ENCODE assay signal across 11 mouse cellular contexts in the genomic region with DNA sequence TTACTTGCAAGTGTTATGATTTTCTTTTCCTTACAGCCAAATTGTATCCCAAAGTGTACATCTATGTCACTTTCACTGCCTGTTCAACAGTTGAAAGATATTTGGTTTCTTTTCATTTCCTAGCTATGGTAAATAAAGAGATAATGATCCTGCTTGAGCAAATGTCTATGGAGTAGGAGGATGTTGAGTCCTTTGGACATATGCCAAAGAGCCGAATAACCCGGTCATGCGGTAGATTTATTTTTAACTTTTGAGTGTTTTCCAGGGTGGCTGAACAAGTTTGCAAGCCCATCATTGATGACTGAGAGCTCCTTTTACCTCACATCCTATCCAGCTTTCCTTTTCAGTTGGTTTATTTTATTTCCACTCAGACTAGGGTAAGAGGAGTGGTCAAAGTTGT.
"Had no signal": no experiment of that assay in that cellular context is flagged by ENCODE, and none has a peak within 500 bp of the region (broad histone marks: within the 10 kb centered on the region; RNA-seq: fewer than 3 reads in every experiment).

No protein-coding gene starts in this region.

- H3K4me1 ChIP-seq: limb, embryonic 10.5 days; liver, embryonic 15.5 days; midbrain, embryonic 13.5 days had no signal

- H3K9ac ChIP-seq: liver, embryonic 15.5 days; midbrain, embryonic 13.5 days had no signal

- H3K4me2 ChIP-seq: liver, embryonic 11.5 days; liver, embryonic 15.5 days; midbrain, embryonic 13.5 days had no signal

- H3K27me3 ChIP-seq: liver, embryonic 15.5 days; midbrain, embryonic 13.5 days had no signal

- ATAC-seq: intestine, postnatal 0 days; midbrain, embryonic 13.5 days had no signal

- H3K36me3 ChIP-seq: limb, embryonic 10.5 days; liver, embryonic 15.5 days; midbrain, embryonic 13.5 days had no signal

- H3K9me3 ChIP-seq: limb, embryonic 10.5 days; liver, embryonic 15.5 days; midbrain, embryonic 13.5 days had no signal

- H3K27ac ChIP-seq: left cerebral cortex, adult 2 months; limb, embryonic 10.5 days; liver, embryonic 15.5 days; midbrain, embryonic 13.5 days; stomach, postnatal 0 days had no signal

- H3K4me3 ChIP-seq: left cerebral cortex, adult 2 months; limb, embryonic 10.5 days; liver, embryonic 15.5 days; midbrain, embryonic 13.5 days had no signal

- DNase-seq: kidney, adult 9 months; kidney, postnatal 14 days; lung, postnatal 14 days; thymus, postnatal 4 days had no signal
